Mouse (Mus musculus): Measurements from ENCODE around the gene Cabin1. TPM values are rescaled to one million over a fixed set of nuclear protein-coding genes. Genes with fewer than 3 reads are reported as not detected.
A peak's percentile ranks its signal among the peaks of the same experiment; 100 is the strongest.

Cabin1 gene
- polyA plus RNA-seq, 1 experiment from 2014 or later = 31.6 TPM

DNA sequence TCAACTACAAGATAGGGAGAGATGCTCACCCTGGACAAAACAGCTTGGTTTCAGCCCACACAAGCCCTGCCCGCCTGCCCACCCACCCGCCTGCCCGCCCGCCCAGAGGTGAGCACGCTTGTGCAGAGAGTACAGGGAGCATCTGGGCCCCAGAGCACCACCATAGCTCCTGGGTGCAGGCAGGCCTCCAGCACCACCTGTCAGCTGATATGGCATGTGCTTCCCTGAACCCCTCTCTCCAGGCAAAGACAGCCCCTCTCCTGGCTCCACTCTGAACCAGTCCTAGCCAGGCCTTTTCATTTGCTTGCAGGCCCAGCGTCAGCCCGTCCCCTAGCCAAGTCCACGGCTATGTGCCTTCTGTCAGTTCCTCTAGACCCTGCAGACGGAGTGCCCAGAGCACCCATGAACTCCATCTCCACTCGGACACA, 83.6 kb downstream of the Cabin1 start:
- no peak overlapping the region for H3K9ac ChIP-seq (ENCODE audit: low read length)
- ATAC-seq (ENCODE audit: low FRiP score) (no peak), DNase-seq (ENCODE audit: low spot score, missing footprints) (no peak)
- no peaks in the 10 kb centered on the region for H3K27me3 ChIP-seq (ENCODE audit: control insufficient read depth, insufficient read depth, low read length)
- H3K27ac ChIP-seq (ENCODE audit: low read depth, low read length) = no peak overlapping the region
- no peak overlapping the region for H3K4me2 ChIP-seq
- peaks cover 11% of the 10 kb centered on the region for H3K4me1 ChIP-seq (ENCODE audit: control insufficient read depth, insufficient read depth, low read length)
- H3K9me3 ChIP-seq (ENCODE audit: control insufficient read depth, low read length) = no peaks in the 10 kb centered on the region
- WGBS = 88% methylated on average over 10 of the region's 10 CpGs
- H3K4me3 ChIP-seq (ENCODE audit: low read depth, low read length) = no peak overlapping the region
- H3K36me3 ChIP-seq (ENCODE audit: control insufficient read depth, insufficient read depth, low read length) = no peaks in the 10 kb centered on the region

DNA sequence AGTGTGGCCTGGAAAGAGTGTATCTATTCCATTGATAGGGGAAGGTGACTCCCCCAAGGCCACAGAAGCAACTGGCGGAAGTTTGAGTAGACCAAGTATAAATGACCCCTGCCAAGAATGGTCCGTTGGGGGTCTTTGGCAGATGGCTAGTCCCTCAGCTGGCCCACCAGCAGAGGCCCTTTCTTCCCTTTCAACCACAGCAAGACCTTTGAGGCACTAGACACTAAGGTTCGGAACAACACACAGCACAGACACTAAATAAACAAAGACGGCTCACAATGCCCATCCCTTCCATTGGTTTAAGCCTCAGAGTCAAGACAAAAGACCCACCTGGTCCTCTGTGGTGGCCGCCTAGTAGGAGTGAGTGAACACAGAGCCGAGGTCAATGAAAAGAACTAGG, 84.9 kb downstream of the Cabin1 start:
- Histone ChIP-seq H3K9me3 (ENCODE audit: control insufficient read depth, low read length) (no peaks in the 10 kb centered on the region), H3K27me3 (ENCODE audit: control insufficient read depth, insufficient read depth, low read length) (no peaks in the 10 kb centered on the region), H3K4me3 (ENCODE audit: low read depth, low read length) (no peak overlapping the region), H3K4me2 (no peak overlapping the region), H3K9ac (ENCODE audit: low read length) (no peak overlapping the region), H3K4me1 (ENCODE audit: control insufficient read depth, insufficient read depth, low read length) (peaks cover 4% of the 10 kb centered on the region), H3K27ac (ENCODE audit: low read depth, low read length) (no peak overlapping the region), H3K36me3 (ENCODE audit: control insufficient read depth, insufficient read depth, low read length) (no peaks in the 10 kb centered on the region)
- DNase-seq (ENCODE audit: low spot score, missing footprints) (no peak), ATAC-seq (ENCODE audit: low FRiP score) (no peak)
- WGBS = 93% methylated on average over 6 of the region's 6 CpGs

DNA sequence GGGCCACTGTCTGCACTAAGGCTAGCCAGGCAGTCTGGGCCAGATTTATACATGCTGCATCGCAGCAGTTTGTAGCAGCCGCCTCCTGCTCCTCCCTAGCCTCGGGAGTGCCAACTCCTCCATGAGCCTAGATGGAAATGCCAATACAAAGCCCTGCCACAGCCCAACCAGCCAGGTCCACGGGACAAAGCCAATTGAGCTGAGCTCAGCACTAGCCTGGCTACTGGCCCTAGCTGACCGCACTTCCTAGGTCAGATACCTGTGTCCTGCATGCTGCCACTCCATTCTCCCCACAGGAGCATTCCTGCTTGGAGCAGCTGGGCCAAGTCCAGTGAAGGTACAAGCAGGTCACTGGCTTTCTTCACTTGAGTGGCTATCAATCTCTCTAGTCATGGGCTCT, 86.2 kb downstream of the Cabin1 start:
- Histone ChIP-seq H3K36me3 (ENCODE audit: control insufficient read depth, insufficient read depth, low read length) (no peaks in the 10 kb centered on the region), H3K4me1 (ENCODE audit: control insufficient read depth, insufficient read depth, low read length) (no peaks in the 10 kb centered on the region), H3K4me2 (no peak overlapping the region), H3K9ac (ENCODE audit: low read length) (no peak overlapping the region), H3K27ac (ENCODE audit: low read depth, low read length) (no peak overlapping the region), H3K27me3 (ENCODE audit: control insufficient read depth, insufficient read depth, low read length) (no peaks in the 10 kb centered on the region), H3K9me3 (ENCODE audit: control insufficient read depth, low read length) (no peaks in the 10 kb centered on the region), H3K4me3 (ENCODE audit: low read depth, low read length) (no peak overlapping the region)
- WGBS = 88% methylated on average over 5 of the region's 5 CpGs
- no peak for DNase-seq (ENCODE audit: low spot score, missing footprints)
- no peak for ATAC-seq (ENCODE audit: low FRiP score)

DNA sequence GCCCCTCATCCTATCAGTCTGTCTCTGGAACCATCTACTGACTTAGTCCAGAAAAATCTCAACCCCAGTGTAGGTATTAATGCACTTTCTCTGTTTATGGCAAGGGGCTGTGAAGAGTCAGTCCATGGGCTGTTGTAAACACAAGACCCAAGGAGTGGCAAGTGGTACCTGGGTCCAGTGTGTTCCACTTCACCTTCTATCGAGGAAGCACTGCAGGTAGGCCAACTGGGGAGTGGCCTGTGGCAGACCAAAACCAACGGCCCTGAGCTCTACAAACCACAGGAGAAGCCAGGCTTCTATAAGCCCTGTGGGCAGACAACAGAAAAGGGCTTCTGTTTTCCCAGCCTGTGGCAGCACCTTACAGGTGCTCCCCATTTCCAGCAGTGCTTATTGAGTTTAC, 86.6 kb downstream of the Cabin1 start:
- Histone ChIP-seq H3K4me2 (no peak overlapping the region), H3K27me3 (ENCODE audit: control insufficient read depth, insufficient read depth, low read length) (no peaks in the 10 kb centered on the region), H3K36me3 (ENCODE audit: control insufficient read depth, insufficient read depth, low read length) (no peaks in the 10 kb centered on the region), H3K27ac (ENCODE audit: low read depth, low read length) (no peak overlapping the region), H3K4me3 (ENCODE audit: low read depth, low read length) (no peak overlapping the region), H3K4me1 (ENCODE audit: control insufficient read depth, insufficient read depth, low read length) (no peaks in the 10 kb centered on the region), H3K9ac (ENCODE audit: low read length) (no peak overlapping the region), H3K9me3 (ENCODE audit: control insufficient read depth, low read length) (no peaks in the 10 kb centered on the region)
- ATAC-seq (ENCODE audit: low FRiP score) (no peak), DNase-seq (ENCODE audit: low spot score, missing footprints) (no peak)
- WGBS = 84% methylated on average over 2 of the region's 2 CpGs

DNA sequence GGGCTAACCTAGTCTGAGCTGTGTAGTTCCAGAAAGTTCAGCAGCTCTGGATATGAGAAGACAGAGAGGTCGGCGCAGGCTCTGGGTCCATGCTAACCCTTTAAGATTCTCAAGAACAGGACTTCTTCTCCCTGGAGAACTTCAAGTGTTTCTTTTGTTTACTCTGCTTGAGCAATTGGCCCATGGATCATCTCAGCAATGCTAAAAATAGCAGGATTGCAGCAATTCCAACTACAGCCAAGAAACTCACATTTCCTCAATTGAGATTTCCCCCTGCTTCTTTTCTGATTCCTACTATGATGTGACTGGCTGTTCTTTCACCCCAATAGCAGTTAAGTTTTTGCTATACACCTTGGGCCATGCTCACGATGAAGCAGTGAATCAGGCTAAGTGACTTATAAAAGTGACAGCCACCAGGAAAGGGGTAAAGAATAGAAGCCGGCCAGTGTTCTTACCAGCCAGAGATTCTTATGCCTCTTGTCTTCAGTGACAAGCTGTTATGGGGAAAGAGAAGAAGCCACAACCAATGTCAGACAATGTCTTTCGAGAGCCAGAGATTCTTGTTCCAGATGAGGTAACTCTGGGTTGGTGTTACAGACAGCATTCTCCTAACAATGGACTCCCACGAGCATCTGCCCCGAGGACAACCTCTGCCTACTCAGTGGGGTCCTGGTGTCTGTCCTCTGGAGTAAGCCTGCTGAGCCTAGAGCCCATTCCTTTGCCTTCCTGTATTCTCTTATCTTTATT, 87.1 kb downstream of the Cabin1 start:
- Histone ChIP-seq H3K4me1 (ENCODE audit: control insufficient read depth, insufficient read depth, low read length) (no peaks in the 10 kb centered on the region), H3K27ac (ENCODE audit: low read depth, low read length) (no peak overlapping the region), H3K4me2 (no peak overlapping the region), H3K27me3 (ENCODE audit: control insufficient read depth, insufficient read depth, low read length) (no peaks in the 10 kb centered on the region), H3K9ac (ENCODE audit: low read length) (no peak overlapping the region), H3K9me3 (ENCODE audit: control insufficient read depth, low read length) (no peaks in the 10 kb centered on the region), H3K4me3 (ENCODE audit: low read depth, low read length) (no peak overlapping the region), H3K36me3 (ENCODE audit: control insufficient read depth, insufficient read depth, low read length) (no peaks in the 10 kb centered on the region)
- ATAC-seq (ENCODE audit: low FRiP score) (no peak), DNase-seq (ENCODE audit: low spot score, missing footprints) (no peak)
- 91% methylated on average over 7 of the region's 7 CpGs for WGBS

GRCm38 (mm10) chr10:75676286-75676685, 87.9 kb downstream of the Cabin1 start:
- no peak overlapping the region for H3K4me2 ChIP-seq
- ATAC-seq (ENCODE audit: low FRiP score) (no peak), DNase-seq (ENCODE audit: low spot score, missing footprints) (no peak)
- WGBS = 92% methylated on average over 2 of the region's 2 CpGs
- no peaks in the 10 kb centered on the region for H3K27me3 ChIP-seq (ENCODE audit: control insufficient read depth, insufficient read depth, low read length)
- no peaks in the 10 kb centered on the region for H3K4me1 ChIP-seq (ENCODE audit: control insufficient read depth, insufficient read depth, low read length)
- no peak overlapping the region for H3K4me3 ChIP-seq (ENCODE audit: low read depth, low read length)
- H3K36me3 ChIP-seq (ENCODE audit: control insufficient read depth, insufficient read depth, low read length) = no peaks in the 10 kb centered on the region
- no peaks in the 10 kb centered on the region for H3K9me3 ChIP-seq (ENCODE audit: control insufficient read depth, low read length)
- H3K9ac ChIP-seq (ENCODE audit: low read length) = no peak overlapping the region
- no peak overlapping the region for H3K27ac ChIP-seq (ENCODE audit: low read depth, low read length)

GRCm38 (mm10) chr10:75675594-75675993, 88.5 kb downstream of the Cabin1 start:
- H3K36me3 ChIP-seq (ENCODE audit: control insufficient read depth, insufficient read depth, low read length) = no peaks in the 10 kb centered on the region
- WGBS = 80% methylated on average over 8 of the region's 8 CpGs

GRCm38 (mm10) chr10:75669936-75670335, 94.2 kb downstream of the Cabin1 start:
- WGBS = 90% methylated on average over 1 of the region's 1 CpGs
- ATAC-seq (ENCODE audit: low FRiP score) = no peak

More at GRCm38 (mm10) chr10:75675594-75675993, 88.5 kb downstream of the Cabin1 start:
- Histone ChIP-seq H3K4me1 (ENCODE audit: control insufficient read depth, insufficient read depth, low read length) (no peaks in the 10 kb centered on the region), H3K27me3 (ENCODE audit: control insufficient read depth, insufficient read depth, low read length) (no peaks in the 10 kb centered on the region), H3K4me3 (ENCODE audit: low read depth, low read length) (no peak overlapping the region), H3K27ac (ENCODE audit: low read depth, low read length) (no peak overlapping the region), H3K9me3 (ENCODE audit: control insufficient read depth, low read length) (no peaks in the 10 kb centered on the region), H3K4me2 (no peak overlapping the region), H3K9ac (ENCODE audit: low read length) (no peak overlapping the region)
- ATAC-seq (ENCODE audit: low FRiP score) = no peak
- no peak for DNase-seq (ENCODE audit: low spot score, missing footprints)

DNA sequence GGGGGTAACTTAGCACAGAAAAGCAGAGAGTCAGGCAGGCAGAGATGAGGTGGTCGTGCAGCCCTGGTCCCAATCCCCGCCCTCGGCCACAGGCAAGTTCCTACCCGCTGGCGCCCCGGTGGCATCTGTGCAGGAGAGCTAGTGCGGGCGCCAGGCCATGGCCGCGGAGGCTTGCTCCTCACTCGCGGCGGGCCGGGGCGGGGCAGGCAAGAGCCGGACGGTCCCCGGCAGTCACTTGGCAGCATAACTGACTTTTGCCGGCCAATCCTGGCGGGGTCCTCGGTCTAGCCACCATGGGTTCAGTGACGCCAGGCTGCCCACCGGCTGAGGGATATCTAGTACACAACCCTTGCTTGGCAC, 96.2 kb downstream of the Cabin1 start:
- WGBS = 2% methylated on average over 23 of the region's 23 CpGs
- peak overlapping the region; percentile 43 for H3K4me3 ChIP-seq (ENCODE audit: low read depth, low read length)
- H3K27ac ChIP-seq (ENCODE audit: low read depth, low read length) = no peak overlapping the region
- H3K36me3 ChIP-seq (ENCODE audit: control insufficient read depth, insufficient read depth, low read length) = no peaks in the 10 kb centered on the region
- H3K4me1 ChIP-seq (ENCODE audit: control insufficient read depth, insufficient read depth, low read length) = peaks cover 14% of the 10 kb centered on the region
- peak overlapping the region; percentile 99 for H3K4me2 ChIP-seq
- peak; percentile 67 for ATAC-seq (ENCODE audit: low FRiP score)
- H3K9me3 ChIP-seq (ENCODE audit: control insufficient read depth, low read length) = no peaks in the 10 kb centered on the region
- peaks cover 5% of the 10 kb centered on the region for H3K27me3 ChIP-seq (ENCODE audit: control insufficient read depth, insufficient read depth, low read length)
- H3K9ac ChIP-seq (ENCODE audit: low read length) = peak overlapping the region; percentile 60
- no peak for DNase-seq (ENCODE audit: low spot score, missing footprints)

More at GRCm38 (mm10) chr10:75669936-75670335, 94.2 kb downstream of the Cabin1 start:
- Histone ChIP-seq H3K4me3 (ENCODE audit: low read depth, low read length) (no peak overlapping the region), H3K4me1 (ENCODE audit: control insufficient read depth, insufficient read depth, low read length) (peaks cover 14% of the 10 kb centered on the region), H3K27ac (ENCODE audit: low read depth, low read length) (no peak overlapping the region), H3K36me3 (ENCODE audit: control insufficient read depth, insufficient read depth, low read length) (no peaks in the 10 kb centered on the region), H3K9ac (ENCODE audit: low read length) (no peak overlapping the region), H3K9me3 (ENCODE audit: control insufficient read depth, low read length) (no peaks in the 10 kb centered on the region), H3K27me3 (ENCODE audit: control insufficient read depth, insufficient read depth, low read length) (peaks cover 5% of the 10 kb centered on the region), H3K4me2 (no peak overlapping the region)
- DNase-seq (ENCODE audit: low spot score, missing footprints) = peak; percentile 54
